Mouse (Mus musculus): ENCODE measurements around the gene Sorbs1. TPM values are rescaled to one million over a fixed set of nuclear protein-coding genes. Genes with fewer than 3 reads are reported as not detected.

Sorbs1 gene
- 25.4 TPM for polyA plus RNA-seq (2017; shearing (Covaris generic))

GRCm38 (mm10) chr19:40513632-40514078, at the start of gene Sorbs1:
Sorbs1 (minus strand) TSS chr19:40513779.

GRCm38 (mm10) chr19:40271308-40271892, 242.2 kb downstream of the Sorbs1 start, which contains the start of gene Pdlim1:
Pdlim1 (minus strand) TSS chr19:40271842.

Other genes starting within 250 kb of the Sorbs1 start
- gene Pdlim1, start 241.9 kb downstream of the Sorbs1 start, polyA plus RNA-seq (2017; shearing (Covaris generic)), result 238 TPM
- 89.2 TPM for gene Aldh18a1, start 74.7 kb upstream of the Sorbs1 start, polyA plus RNA-seq (2017; shearing (Covaris generic))
- 11.9 TPM for gene Tctn3, start 98.5 kb upstream of the Sorbs1 start, polyA plus RNA-seq (2017; shearing (Covaris generic))
- 56.2 TPM for gene Entpd1, start 98.6 kb upstream of the Sorbs1 start, polyA plus RNA-seq (2017; shearing (Covaris generic))
- 2.8 TPM for gene Cc2d2b, start 235.0 kb upstream of the Sorbs1 start, polyA plus RNA-seq (2017; shearing (Covaris generic))

Data from activated CD4-positive, CD25-positive, alpha-beta regulatory T cell, adult 9 weeks (primary cell).